Mouse (Mus musculus): Measurements from ENCODE around the gene B3gnt8.

DNA sequence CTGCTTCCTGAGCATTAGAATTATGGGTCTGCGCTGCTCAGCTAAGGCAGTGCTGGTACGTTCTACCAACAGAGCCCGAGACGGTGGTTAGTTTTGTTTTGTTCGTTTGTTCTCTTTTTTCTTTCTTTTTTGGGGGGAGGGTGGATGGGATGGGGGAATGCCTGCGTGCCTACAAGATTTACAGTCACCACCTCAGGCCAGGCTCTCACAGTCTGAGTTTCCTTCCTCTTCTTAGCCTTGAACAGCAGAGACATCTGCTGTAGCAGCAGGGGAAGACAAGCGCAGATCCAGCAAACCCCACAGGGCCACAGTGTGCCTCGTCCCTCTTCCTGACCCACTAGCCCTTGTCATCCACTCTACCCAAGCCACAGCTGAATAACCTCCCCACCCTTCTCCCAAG, 24.8 kb downstream of the B3gnt8 start:
- no peak for TF ChIP-seq CTCF (IDR thresholded peaks at IDR 0.05; ENCODE audit: low read depth)
- no peak for TF ChIP-seq EP300 (IDR thresholded peaks at IDR 0.05; ENCODE audit: low read depth)

All from heart, postnatal 0 days (tissue).